Mouse (Mus musculus) frontal cortex, postnatal 14 days (tissue): ENCODE data around the gene Cldn34b1.
"Not testable (repeated sequence)": the region's sequence is repeated elsewhere in the genome, so short reads cannot be mapped to it uniquely, and the experiment has no call there.

Source experiments
- DNase-seq, 2 experiments: peaks; one replicate each; pipeline ENCODE4 v3.0.0; 2022; ENCODE audit warnings: low spot score in 2 of 2

Gene Cldn34b1

DNA sequence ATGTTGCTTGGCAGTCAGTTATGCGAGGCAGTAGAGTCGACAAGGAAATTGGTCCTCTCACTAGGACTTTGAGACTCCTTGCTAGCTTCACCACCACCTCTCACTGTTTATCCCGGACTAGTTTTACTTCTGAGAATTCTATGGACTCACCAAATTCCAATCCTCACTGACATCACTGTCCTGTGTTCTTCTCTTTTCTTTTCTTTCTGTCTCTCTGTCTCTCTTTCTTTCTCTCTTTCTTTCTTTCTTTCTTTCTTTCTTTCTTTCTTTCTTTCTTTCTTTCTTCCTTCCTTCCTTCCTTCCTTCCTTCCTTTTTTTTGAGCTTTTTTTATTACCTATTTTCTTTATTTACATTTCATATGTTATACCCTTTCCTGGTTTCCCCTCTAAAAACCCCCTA, at the start of gene Cldn34b1:
TSS of gene Cldn34b1 (minus strand) at position 101 of the 400 bp plus-strand sequence.
- not testable (repeated sequence) for DNase-seq

DNA sequence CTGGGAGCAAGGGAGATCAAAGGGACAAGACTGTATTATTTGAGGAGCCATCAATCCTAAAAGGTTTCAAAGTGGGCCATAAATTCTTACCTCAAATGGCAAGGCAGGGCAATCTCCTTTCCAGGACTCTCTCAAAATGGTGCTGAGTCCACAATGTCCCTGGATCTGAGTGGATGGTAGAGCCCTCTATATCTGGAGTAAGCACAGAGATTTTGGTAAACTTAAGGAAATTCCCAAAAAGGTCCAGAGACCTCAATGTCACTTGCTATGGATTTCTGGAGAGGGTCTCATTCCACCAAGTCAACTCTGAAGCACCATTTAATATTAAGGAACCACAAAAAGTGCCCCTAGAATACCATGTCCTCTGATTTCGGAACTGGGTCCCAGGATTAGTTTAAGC, 45.8 kb upstream of the Cldn34b1 start, which contains the start of gene Magea6:
TSS of gene Magea6 (minus strand) at position 101 of the 400 bp plus-strand sequence.
- not testable (repeated sequence) for DNase-seq
